Mouse (Mus musculus) erythroblast, embryonic 14.5 days (primary cell): ENCODE measurements at regions not wholly inside any gene's neighbourhood (a gene's known extent, or its start where the extent isn't known, plus 50 kb on each side); places are given as distances from the start of the nearest gene placed in this dataset.

Source experiments
- H3K27me3 ChIP-seq: 2 replicates; pipeline ENCODE4 v1.6.1; 2012; ENCODE audit warnings: inconsistent platforms; ENCODE audit not compliant: control insufficient read depth
- H3K36me3 ChIP-seq: 2 replicates; pipeline ENCODE4 v1.6.1; 2012; ENCODE audit warnings: mild to moderate bottlenecking, inconsistent platforms; ENCODE audit not compliant: control insufficient read depth
- H3K4me1 ChIP-seq: 2 replicates; pipeline ENCODE4 v1.6.1; 2012; ENCODE audit warnings: inconsistent platforms; ENCODE audit not compliant: control insufficient read depth
- H3K4me3 ChIP-seq: replicated peaks from 2 replicates; pipeline ENCODE3; 2012; ENCODE audit warnings: moderate library complexity, mild to moderate bottlenecking, inconsistent platforms
- H3K9me3 ChIP-seq: 2 replicates; pipeline ENCODE4 v1.6.1; 2012; ENCODE audit warnings: low read length, inconsistent platforms, mixed read lengths; ENCODE audit not compliant: control insufficient read depth
- GATA1 ChIP-seq: IDR thresholded peaks from 2 replicates; pipeline ENCODE4 v1.6.1; 2012; ENCODE audit warnings: low read length, inconsistent platforms, mixed read lengths
- TAL1 ChIP-seq: IDR thresholded peaks from 3 replicates; pipeline ENCODE4 v1.6.1; 2012; ENCODE audit warnings: low read length, inconsistent platforms, mixed read lengths

- H3K9me3 ChIP-seq, result no peaks in the 10 kb centered on the region
- TF ChIP-seq GATA1 (no peak), TAL1 (no peak)
- no peaks in the 10 kb centered on the region for H3K4me1 ChIP-seq
- no peaks in the 10 kb centered on the region for H3K27me3 ChIP-seq
- H3K36me3 ChIP-seq, result no peaks in the 10 kb centered on the region
- no peak overlapping the region for H3K4me3 ChIP-seq
Observed at GRCm38 (mm10) chr12:16062689-16063088, 246.0 kb upstream of the Trib2 start.

- Histone ChIP-seq H3K4me3 (no peak overlapping the region), H3K27me3 (no peaks in the 10 kb centered on the region), H3K36me3 (no peaks in the 10 kb centered on the region), H3K9me3 (no peaks in the 10 kb centered on the region), H3K4me1 (no peaks in the 10 kb centered on the region)
- TF ChIP-seq GATA1 (no peak), TAL1 (no peak)
Observed at GRCm38 (mm10) chr12:16060461-16060860, 243.7 kb upstream of the Trib2 start.

- Histone ChIP-seq H3K36me3 (no peaks in the 10 kb centered on the region), H3K4me3 (no peak overlapping the region), H3K27me3 (no peaks in the 10 kb centered on the region), H3K9me3 (no peaks in the 10 kb centered on the region), H3K4me1 (no peaks in the 10 kb centered on the region)
- TF ChIP-seq GATA1 (no peak), TAL1 (no peak)
Observed at GRCm38 (mm10) chr12:16058255-16058654, 241.5 kb upstream of the Trib2 start.

- no peak overlapping the region for H3K4me3 ChIP-seq
- H3K36me3 ChIP-seq, result no peaks in the 10 kb centered on the region
- TF ChIP-seq TAL1 (no peak), GATA1 (no peak)
- no peaks in the 10 kb centered on the region; the same call in 1 of the 2 replicates for H3K4me1 ChIP-seq
- H3K9me3 ChIP-seq, result no peaks in the 10 kb centered on the region
- no peaks in the 10 kb centered on the region for H3K27me3 ChIP-seq
Observed at GRCm38 (mm10) chr12:16056831-16057230, 240.1 kb upstream of the Trib2 start.

GRCm38 (mm10) chr12:16056216-16056615 lies 239.5 kb upstream of the Trib2 start:
- Histone ChIP-seq H3K27me3 (no peaks in the 10 kb centered on the region), H3K36me3 (no peaks in the 10 kb centered on the region), H3K4me1 (no peaks in the 10 kb centered on the region; the same call in 1 of the 2 replicates), H3K4me3 (no peak overlapping the region), H3K9me3 (no peaks in the 10 kb centered on the region)
- TF ChIP-seq GATA1 (no peak), TAL1 (no peak)

- H3K4me1 ChIP-seq, result no peaks in the 10 kb centered on the region; the same call in 1 of the 2 replicates
- no peaks in the 10 kb centered on the region for H3K36me3 ChIP-seq
- no peaks in the 10 kb centered on the region for H3K9me3 ChIP-seq
- H3K27me3 ChIP-seq, result no peaks in the 10 kb centered on the region
- H3K4me3 ChIP-seq, result no peak overlapping the region
- TF ChIP-seq GATA1, result no peak
Observed at GRCm38 (mm10) chr12:16054591-16054990, 237.9 kb upstream of the Trib2 start.

GRCm38 (mm10) chr12:16053735-16054134 lies 237.0 kb upstream of the Trib2 start:
- TF ChIP-seq TAL1 (no peak), GATA1 (no peak)
- H3K4me1 ChIP-seq, result no peaks in the 10 kb centered on the region; the same call in 1 of the 2 replicates
- H3K9me3 ChIP-seq, result no peaks in the 10 kb centered on the region
- H3K36me3 ChIP-seq, result no peaks in the 10 kb centered on the region
- H3K4me3 ChIP-seq, result no peak overlapping the region
- H3K27me3 ChIP-seq, result no peaks in the 10 kb centered on the region

- no peaks in the 10 kb centered on the region for H3K36me3 ChIP-seq
- no peak overlapping the region for H3K4me3 ChIP-seq
- TF ChIP-seq TAL1 (no peak), GATA1 (no peak)
Observed at GRCm38 (mm10) chr12:16052998-16053397, 236.3 kb upstream of the Trib2 start.

GRCm38 (mm10) chr12:16052353-16052752 lies 235.6 kb upstream of the Trib2 start:
- Histone ChIP-seq H3K36me3 (no peaks in the 10 kb centered on the region), H3K4me3 (no peak overlapping the region), H3K27me3 (no peaks in the 10 kb centered on the region), H3K4me1 (peaks cover 6% of the 10 kb centered on the region), H3K9me3 (no peaks in the 10 kb centered on the region)
- TF ChIP-seq GATA1 (no peak), TAL1 (no peak)

More at GRCm38 (mm10) chr12:16052998-16053397, 236.3 kb upstream of the Trib2 start:
- no peaks in the 10 kb centered on the region; the same call in 1 of the 2 replicates for H3K4me1 ChIP-seq
- H3K9me3 ChIP-seq, result no peaks in the 10 kb centered on the region
- no peaks in the 10 kb centered on the region for H3K27me3 ChIP-seq

- Histone ChIP-seq H3K9me3 (no peaks in the 10 kb centered on the region), H3K4me3 (no peak overlapping the region), H3K27me3 (no peaks in the 10 kb centered on the region), H3K4me1 (peaks cover 14% of the 10 kb centered on the region), H3K36me3 (no peaks in the 10 kb centered on the region)
- TF ChIP-seq TAL1, result no peak
- no peak for TF ChIP-seq GATA1
Observed at GRCm38 (mm10) chr12:16051439-16051838, 234.7 kb upstream of the Trib2 start.
